Mouse (Mus musculus) left cerebral cortex, adult 8-10 months (tissue): ENCODE data around the gene Lrrc3c. TPM values are rescaled to one million over a fixed set of nuclear protein-coding genes. Genes with fewer than 3 reads are reported as not detected.
"Not testable (repeated sequence)": the region's sequence is repeated elsewhere in the genome, so short reads cannot be mapped to it uniquely, and the experiment has no call there.

ENCODE experiments used
- DNase-seq, 2 experiments: peaks; one replicate each; pipeline ENCODE4 v3.0.0; 2022; ENCODE audit warnings: low spot score in 2 of 2
- total RNA-seq, 4 experiments: library from RNA; stranded (reverse); gene quantifications; 2 replicates each; pipeline ENCODE4 v1.2.4; 2022

The Lrrc3c gene
- total RNA-seq, 4 experiments from 2014 or later = not detected

GRCm38 (mm10) chr11:98586087-98586891 lies 11.8 kb upstream of the Lrrc3c start:
- DNase-seq = peak in 1 of 2 experiments; percentile 8

GRCm38 (mm10) chr11:98586892-98587563 lies 11.1 kb upstream of the Lrrc3c start, which contains the start of gene Ormdl3:
Ormdl3 (minus strand) TSS chr11:98587368.
- peak; percentile 95 to 96 for DNase-seq

DNA sequence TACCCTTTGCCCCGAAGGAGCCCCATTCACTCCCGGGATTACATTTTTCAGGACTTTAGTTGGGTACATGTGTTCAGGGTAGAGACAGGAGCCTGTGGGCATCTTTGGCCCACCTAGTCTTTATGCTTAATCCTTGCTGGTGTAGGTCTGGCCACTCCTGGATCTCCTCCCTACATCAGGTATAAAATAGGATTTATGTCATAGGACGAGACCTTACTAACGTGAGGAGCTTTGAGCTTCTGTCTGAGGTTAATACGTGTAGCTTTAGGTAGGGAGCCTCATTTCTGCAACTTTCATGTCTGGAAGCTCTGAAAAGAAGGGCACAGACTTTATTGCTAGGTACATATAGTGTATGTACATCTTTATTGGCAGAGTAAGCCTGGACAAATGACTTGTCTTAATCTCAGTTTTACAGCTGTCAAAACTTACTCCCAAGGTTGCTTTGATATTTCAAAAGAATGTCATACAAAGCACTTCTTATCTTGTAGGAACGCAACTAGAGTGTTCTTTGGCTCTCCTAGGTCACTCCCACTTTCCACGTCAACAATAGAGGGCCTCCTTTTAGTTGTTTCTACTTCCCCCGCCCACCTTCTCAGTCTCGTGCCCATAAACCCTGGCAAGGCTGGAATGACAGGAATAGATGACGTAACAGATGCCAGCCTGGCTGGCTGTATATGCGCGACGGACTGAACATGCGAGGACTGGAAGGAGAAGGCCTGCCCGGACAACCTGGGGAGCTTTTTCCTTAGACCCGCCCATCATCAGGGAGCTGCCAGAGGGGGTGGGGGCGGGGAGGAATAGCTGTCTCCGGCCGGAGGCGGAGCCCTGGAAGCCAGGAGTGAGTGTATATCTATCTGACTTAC lies 10.2 kb upstream of the Lrrc3c start:
- DNase-seq = peak; percentile 13 to 33

DNA sequence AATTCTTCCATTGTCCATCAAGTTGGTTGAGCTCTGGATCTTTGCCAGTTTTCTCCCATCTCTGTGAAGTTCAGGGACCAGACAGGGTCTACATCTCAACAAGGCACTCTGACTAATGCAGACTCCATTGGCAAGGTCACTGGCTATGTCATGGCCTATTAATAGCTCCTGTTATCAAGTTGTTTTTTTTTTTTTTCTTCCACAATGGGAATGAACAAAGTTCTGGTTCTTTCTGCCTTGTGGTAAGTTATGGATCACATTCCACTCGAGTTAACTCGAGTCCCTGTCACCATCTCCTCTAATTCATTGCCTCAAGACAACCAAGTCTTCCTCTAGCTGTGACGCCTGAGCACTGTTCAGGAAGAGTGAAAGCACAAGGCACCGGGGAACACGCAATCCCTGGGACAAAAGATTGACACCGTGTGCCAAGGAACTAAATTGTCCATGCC lies 9.2 kb upstream of the Lrrc3c start:
- no peak for DNase-seq

GRCm38 (mm10) chr11:98589306-98589705 lies 8.8 kb upstream of the Lrrc3c start:
- DNase-seq = no peak

- DNase-seq = no peak
Measured at GRCm38 (mm10) chr11:98590548-98591445, 7.3 kb upstream of the Lrrc3c start.

DNA sequence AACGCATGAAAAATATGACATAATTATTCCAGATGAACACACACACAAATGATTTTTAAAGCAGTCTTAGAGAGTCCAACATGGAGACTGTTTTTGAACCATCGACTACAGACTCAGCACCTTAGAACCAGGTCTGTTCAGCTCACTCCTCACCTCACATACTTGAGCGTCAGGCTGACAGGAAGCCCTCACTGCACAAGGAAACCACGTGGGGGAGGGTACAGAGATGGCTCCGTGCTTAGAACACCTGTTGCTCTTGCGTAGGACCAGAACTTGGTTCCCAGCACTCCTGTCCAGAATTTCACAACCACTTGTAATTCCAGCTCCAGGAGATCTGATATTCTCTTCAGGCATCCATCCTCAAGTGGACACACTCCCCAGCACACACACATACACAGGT lies 3.1 kb upstream of the Lrrc3c start:
- DNase-seq = no peak

DNA sequence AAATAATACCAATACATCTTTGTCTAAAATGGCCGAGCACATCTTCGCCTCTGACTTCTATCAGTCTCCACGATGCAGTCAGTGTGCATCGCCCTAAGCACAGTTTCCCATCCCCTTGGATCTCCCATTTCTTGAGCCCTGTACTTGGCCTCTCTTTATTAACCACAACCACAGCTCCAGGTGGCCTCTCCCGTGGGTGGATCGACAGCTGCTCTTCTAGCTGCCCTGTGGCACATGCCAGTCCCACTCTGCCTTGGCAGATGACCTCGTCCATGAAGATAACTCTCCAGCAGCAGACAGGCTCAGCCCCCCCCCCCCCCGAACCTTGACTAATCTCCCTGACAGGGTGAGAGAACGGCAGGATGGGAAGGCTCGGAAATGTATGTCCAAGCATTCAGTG lies 2.6 kb upstream of the Lrrc3c start:
- peak in 1 of 2 experiments; percentile 0 for DNase-seq

DNA sequence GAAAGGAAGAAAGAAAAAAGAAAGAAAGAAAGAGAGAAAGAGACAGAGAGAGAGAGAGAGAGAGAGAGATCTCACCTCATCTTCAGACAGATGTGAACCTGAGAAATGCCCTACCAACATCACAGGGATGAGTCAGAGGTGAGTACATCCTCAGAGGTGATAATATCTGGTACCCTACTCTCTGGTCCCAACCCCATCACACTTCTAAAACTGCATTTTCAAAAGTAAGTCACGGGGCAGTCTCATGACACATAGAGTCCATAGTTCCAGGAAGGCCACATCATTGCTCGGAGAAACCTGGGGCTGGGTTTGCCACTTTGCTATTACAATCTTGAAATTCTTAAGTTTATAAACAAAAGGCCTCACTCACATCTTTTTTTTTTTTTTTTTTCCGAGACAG lies 2.1 kb upstream of the Lrrc3c start:
- no peak for DNase-seq

DNA sequence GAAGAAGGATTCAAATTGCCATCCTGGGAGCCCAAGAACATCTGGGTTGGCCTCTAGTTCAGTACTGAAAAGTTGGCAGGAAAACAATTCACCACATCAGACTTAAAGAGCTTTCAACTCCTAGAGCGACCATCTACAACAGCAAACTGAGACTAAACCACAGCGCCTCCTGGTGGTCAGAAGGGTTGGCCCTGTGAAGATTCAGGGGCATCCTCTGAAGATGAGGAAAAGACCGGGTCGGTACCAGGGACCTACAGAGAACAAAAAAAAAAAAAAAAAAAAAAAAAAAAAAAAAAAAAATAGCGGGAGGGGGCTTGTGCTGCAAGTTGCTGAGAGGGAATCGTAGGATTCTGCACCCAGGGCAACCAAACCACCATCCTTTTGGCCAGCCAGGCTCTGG lies 728 bp upstream of the Lrrc3c start:
- no peak for DNase-seq

- DNase-seq = no peak
Measured at GRCm38 (mm10) chr11:98598851-98599290, 780 bp downstream of the Lrrc3c start.

DNA sequence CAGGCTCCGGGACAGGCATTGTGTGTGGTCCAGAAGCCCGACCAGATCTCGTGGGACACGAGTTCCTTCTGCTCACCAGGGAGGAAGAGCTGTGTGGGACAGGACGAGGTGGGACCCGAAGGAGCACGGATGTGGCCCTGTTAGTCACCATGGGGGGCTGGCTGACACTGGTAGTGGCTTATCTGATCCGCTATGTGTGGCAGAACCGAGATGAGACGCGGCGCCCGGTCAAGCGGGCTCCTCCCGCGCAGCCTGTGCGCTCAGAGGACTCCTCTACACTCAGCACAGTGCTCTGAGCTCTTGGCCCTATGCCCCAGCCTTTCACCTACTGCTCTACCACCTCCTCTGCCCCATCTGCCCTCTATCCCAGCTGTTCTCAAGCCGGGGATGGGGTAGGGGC lies 1.2 kb downstream of the Lrrc3c start:
- DNase-seq = no peak

DNA sequence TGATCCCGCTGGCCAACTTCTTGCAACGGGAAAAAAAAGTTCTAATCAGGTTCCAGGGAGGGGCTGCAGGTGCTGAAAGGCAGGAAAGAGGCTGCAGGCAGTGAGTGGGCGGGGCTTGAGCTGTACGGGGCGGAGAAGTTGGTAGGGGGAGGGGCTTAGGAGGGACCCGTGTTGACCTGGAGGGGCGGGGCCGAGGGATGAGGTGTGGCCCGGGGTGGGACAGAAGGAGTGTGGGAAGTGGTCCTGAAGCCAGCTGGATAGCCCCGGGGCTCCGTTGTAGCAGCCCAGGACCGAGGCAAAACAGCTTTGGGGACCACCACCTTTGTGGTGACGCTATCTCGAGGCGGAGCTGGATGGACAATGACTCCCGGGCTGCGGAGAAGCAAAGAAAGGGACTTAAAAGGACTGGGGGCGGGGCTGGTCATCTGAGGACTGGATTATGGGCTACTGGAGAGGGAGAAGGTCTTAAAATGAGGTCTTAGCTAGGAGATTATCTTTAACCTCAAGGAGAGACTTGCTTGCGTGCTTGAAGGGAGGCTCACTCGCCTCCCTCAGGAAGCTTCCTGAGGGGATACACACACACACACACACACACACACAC lies 4.1 kb downstream of the Lrrc3c start:
- DNase-seq = no peak

DNA sequence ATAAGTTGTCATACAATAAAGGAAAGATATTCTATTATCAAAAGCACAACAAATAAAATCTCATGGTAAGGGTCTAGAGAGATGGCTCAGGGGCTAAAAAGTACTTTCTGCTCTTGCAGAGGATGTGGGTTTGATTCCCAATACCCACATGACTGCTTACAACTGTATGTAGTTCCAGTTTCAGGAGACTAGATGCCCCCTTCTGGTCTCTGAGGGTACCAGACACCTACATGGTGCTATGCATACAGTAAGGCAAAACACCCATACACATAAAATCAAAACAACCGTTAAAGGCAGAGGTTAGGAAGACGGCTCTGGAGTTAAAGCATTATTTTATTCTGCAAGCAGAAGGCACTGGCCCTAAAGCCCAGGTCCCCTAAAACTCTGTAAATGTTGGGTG lies 5.9 kb downstream of the Lrrc3c start:
- no peak for DNase-seq

DNA sequence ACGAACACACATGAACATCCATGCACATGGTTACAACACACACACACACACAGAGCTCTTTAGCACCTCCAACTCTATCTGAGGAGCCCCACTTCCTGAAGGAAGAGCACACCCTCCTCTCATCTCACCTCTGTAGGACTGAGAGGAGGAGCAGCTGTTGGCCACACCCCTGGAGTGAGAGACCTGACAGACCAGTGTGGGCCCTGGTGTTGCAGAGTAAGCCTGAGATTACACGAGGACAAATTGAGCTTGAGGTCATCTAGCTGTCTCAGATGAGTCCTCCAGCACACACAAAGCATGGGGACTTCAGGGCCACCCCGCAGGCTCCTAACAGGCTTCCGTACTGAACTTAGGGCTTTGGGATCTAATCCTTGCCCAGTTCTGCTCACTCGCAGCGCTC lies 6.8 kb downstream of the Lrrc3c start:
- DNase-seq = not testable (repeated sequence)

GRCm38 (mm10) chr11:98606763-98607162 lies 8.7 kb downstream of the Lrrc3c start:
- DNase-seq = no peak

DNA sequence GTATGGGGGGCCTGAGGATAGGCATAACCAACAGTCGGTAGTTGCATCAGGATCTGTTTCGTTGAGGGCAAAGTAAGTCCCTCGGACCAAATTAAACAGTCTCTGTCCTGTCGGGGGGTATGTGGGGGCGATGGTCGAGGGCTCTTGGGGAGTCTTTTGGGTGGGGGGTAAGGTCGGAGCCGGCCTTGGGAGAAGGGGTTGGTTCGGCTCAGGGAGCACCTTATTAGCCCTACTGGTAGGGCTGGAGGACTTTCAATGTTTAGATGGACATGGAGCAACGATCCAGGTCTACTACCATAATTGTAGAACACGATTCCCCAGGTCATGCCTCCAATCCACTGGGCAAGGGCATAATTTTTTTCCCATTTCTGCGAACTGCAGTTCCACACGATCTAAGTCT lies 22.7 kb downstream of the Lrrc3c start:
- DNase-seq = no peak

DNA sequence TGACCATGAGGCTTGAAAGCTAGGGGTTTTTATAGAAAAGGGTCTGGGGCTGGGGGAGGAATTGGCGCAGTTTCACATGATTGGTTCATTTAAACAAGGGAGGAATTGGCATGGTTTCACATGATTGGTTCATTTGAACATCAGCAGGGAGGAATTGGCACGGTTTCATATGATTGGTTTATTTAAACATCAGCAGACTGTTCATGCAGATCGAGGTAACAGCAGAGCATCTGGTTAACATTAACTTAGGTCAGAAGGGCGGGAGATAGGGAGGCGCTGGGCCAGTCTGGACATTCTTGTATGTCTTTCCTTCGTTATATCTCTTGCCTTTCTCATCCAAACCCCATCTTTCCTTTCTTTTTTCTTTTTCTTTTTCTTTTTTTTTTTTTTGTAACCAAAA lies 25.9 kb downstream of the Lrrc3c start:
- DNase-seq = not testable (repeated sequence)

DNA sequence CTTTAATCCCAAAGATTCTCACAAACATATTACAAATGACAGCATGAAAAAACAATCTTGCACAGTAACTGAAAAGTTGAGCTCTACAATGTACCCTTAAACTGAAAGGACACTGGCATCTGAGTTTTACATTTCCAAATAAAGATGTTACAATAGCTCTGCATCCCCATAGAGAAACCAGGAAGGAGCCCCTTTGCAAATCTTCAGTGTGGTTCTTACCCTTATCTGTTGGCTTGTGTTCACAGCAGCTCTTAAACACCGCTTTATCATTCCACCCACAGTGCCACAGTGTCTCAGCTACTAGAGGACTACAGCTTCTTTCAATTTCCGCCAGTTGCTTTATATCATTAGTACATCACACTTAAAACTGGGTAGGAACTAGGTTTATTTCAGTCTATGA lies 26.3 kb downstream of the Lrrc3c start:
- not testable (repeated sequence) for DNase-seq
